Mouse (Mus musculus) liver, embryonic 11.5 days (tissue): ENCODE data around the gene Mtfp1. TPM values are rescaled to one million over a fixed set of nuclear protein-coding genes. Genes with fewer than 3 reads are reported as not detected.

Experiments used
- ATAC-seq: fragments of 200-750 bp; cut with Nextera tagmentation; replicated peaks from 2 replicates; pipeline ENCODE4 v1.8.0; 2017; ENCODE audit warnings: moderate number of reproducible peaks, mild to moderate bottlenecking, moderate TSS enrichment, moderate library complexity; ENCODE audit not compliant: low FRiP score
- DNase-seq: peaks from one replicate; pipeline ENCODE4 v3.0.0-alpha.2; 2017; ENCODE audit warnings: low spot score
- H3K27ac ChIP-seq: fragments of 300-500 bp; sonication (generic); 2 replicates; pipeline ENCODE4 v1.5.1; 2014; ENCODE audit warnings: mild to moderate bottlenecking, low read depth, low read length, control low read depth
- H3K27me3 ChIP-seq: fragments of 300-500 bp; sonication (generic); replicated peaks from 2 replicates; pipeline ENCODE4 v1.6.1; 2014; ENCODE audit warnings: low read length, mixed read lengths; ENCODE audit not compliant: control insufficient read depth, insufficient read depth
- H3K36me3 ChIP-seq: fragments of 300-500 bp; sonication (generic); 2 replicates; pipeline ENCODE4 v1.6.1; 2014; ENCODE audit warnings: mild to moderate bottlenecking, low read length, moderate library complexity, mixed read lengths; ENCODE audit not compliant: control insufficient read depth, insufficient read depth
- H3K4me1 ChIP-seq: fragments of 300-500 bp; sonication (generic); replicated peaks from 2 replicates; pipeline ENCODE4 v1.6.1; 2014; ENCODE audit warnings: low read length, mixed read lengths; ENCODE audit not compliant: control insufficient read depth, insufficient read depth
- H3K4me2 ChIP-seq: fragments of 300-500 bp; sonication (generic); 2 replicates; pipeline ENCODE4 v1.6.1; 2014; ENCODE audit warnings: mild to moderate bottlenecking, control low read depth, moderate library complexity
- H3K4me3 ChIP-seq: fragments of 300-500 bp; sonication (generic); 2 replicates; pipeline ENCODE4 v1.5.1; 2014; ENCODE audit warnings: low read depth, low read length, control low read depth
- H3K9ac ChIP-seq: fragments of 300-500 bp; sonication (generic); 2 replicates; pipeline ENCODE4 v1.6.1; 2014; ENCODE audit warnings: low read depth, low read length, control low read depth
- H3K9me3 ChIP-seq: fragments of 300-500 bp; sonication (generic); 2 replicates; pipeline ENCODE4 v1.6.1; 2016; ENCODE audit warnings: low read length, inconsistent platforms, mixed read lengths; ENCODE audit not compliant: control insufficient read depth
- WGBS: fragments of 180-500 bp; shearing (Covaris S2); extraction: QIAGEN DNeasy Blood & Tissue Kit; methylation state at CpG from one replicate; pipeline ENCODE4 v1.1.7; 2014; 5-methylcytosine and 5-hydroxymethylcytosine counted together
- polyA plus RNA-seq: library from polyadenylated mRNA; unstranded; fragments of >200 nt; fragmentation: Nextera tagmentation; extraction: Ambion mirVana; gene quantifications from 2 replicates; pipeline ENCODE4 v1.2.1, GENCODE M21; 2014

Gene Mtfp1
- polyA plus RNA-seq, 1 experiment from 2014 or later = 51.8 TPM

DNA sequence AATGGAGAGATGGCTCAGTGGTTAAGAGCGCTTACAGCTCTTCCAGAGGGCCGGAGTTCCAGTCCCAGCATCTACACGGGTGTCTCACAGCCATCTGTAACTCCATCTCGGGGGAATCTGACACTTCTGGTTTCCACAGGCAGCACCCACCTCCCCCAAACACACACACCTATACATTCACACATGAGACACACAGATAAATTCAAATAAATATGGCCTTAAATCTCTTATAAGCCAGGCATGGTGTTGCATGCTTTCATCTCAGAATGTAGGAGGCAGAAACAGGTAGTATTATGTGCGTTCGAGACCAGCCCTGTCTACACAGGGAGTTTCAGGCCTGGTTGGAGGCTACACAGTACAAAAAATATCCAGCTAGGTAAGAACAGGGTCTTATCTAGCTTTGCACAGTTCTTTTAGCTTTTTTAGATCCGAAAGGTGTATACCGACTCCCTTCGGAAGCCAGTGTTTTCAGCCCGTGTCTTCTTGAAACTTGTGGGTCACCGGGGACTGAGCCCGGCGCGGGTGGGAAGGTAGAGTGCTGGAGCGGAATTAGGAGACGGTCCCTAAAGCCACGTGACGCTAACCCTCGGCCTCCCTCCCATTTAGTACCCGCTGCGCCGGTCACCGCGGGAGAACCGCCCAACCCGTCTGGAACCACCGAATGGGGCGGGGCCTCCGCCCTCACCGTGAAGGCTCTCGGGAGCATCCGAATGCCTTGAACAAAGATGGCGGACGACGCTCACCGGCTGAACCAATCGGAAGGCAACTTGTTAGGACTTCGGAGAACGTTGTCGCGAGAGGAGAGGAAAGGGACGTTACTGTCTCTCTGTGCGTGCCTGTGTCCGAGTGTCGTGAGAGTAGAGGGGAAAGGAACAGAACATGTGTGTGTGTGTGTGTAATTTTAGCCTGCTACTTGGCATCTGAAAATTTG lies 1.1 kb upstream of the Mtfp1 start:
- 2% methylated on average over 45 of the region's 45 CpGs for WGBS
- peak overlapping the region; percentile 85 for H3K4me2 ChIP-seq
- peaks cover 18% of the 10 kb centered on the region for H3K4me1 ChIP-seq
- DNase-seq = peak; percentile 94
- H3K27me3 ChIP-seq = no peaks in the 10 kb centered on the region
- peak overlapping the region; percentile 88 for H3K9ac ChIP-seq
- H3K9me3 ChIP-seq = peaks cover 2% of the 10 kb centered on the region; the same call in 1 of the 2 replicates
- peak overlapping the region; percentile 71 for H3K4me3 ChIP-seq
- peak overlapping the region; percentile 93 for H3K27ac ChIP-seq
- ATAC-seq = peak; percentile 91
- peaks cover 16% of the 10 kb centered on the region for H3K36me3 ChIP-seq

- DNase-seq (peak; percentile 82), ATAC-seq (peak; percentile 37)
- H3K27me3 ChIP-seq = no peaks in the 10 kb centered on the region
- peaks cover 9% of the 10 kb centered on the region for H3K9me3 ChIP-seq
- peak overlapping the region; percentile 69 for H3K4me2 ChIP-seq
- H3K36me3 ChIP-seq = peaks cover 23% of the 10 kb centered on the region
- peak overlapping the region; percentile 93 for H3K27ac ChIP-seq
- H3K4me1 ChIP-seq = peaks cover 18% of the 10 kb centered on the region
- peak overlapping the region; percentile 71 for H3K4me3 ChIP-seq
- peak overlapping the region; percentile 73 for H3K9ac ChIP-seq
- 4% methylated on average over 23 of the region's 24 CpGs for WGBS
Observed at GRCm38 (mm10) chr11:4094378-4095170, 671 bp downstream of the Mtfp1 start.

- ATAC-seq (no peak), DNase-seq (no peak)
- Histone ChIP-seq H3K27me3 (no peaks in the 10 kb centered on the region), H3K36me3 (peaks cover 23% of the 10 kb centered on the region), H3K9ac (peak overlapping the region; percentile 73), H3K9me3 (peaks cover 9% of the 10 kb centered on the region), H3K4me1 (peaks cover 18% of the 10 kb centered on the region), H3K27ac (peak overlapping the region; percentile 17; the same call in 1 of the 2 replicates), H3K4me3 (peak overlapping the region; percentile 71), H3K4me2 (peak overlapping the region; percentile 69)
- WGBS = 74% methylated on average over 18 of the region's 18 CpGs
Observed at GRCm38 (mm10) chr11:4093459-4094377, 1.5 kb downstream of the Mtfp1 start.

DNA sequence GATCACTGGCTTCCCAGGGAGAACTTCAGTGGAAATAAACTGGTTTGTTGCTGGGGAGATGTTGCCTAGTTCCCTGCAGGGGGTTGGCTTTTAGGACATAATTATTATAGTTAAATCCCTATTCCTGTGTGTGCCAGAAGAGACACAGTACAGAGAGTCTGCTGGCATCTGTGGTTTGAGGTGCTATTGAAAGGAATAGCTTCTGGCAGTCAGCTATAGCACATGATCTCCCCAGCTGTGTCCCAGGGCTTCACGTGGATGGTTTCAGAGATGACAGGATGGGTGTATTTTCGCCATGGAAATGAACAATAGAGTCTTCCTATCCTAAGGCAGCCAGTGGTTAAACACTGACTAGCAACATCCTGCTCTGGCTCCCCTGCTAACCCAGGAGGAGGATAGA lies 8.0 kb downstream of the Mtfp1 start:
- Histone ChIP-seq H3K36me3 (peaks cover 17% of the 10 kb centered on the region), H3K4me1 (no peaks in the 10 kb centered on the region), H3K27ac (no peak overlapping the region), H3K9ac (no peak overlapping the region), H3K9me3 (peaks cover 9% of the 10 kb centered on the region), H3K27me3 (no peaks in the 10 kb centered on the region), H3K4me3 (no peak overlapping the region), H3K4me2 (no peak overlapping the region)
- DNase-seq (no peak), ATAC-seq (no peak)
- 61% methylated on average over 2 of the region's 2 CpGs for WGBS

- no peak for ATAC-seq
- WGBS = 71% methylated on average over 1 of the region's 1 CpGs
Observed at GRCm38 (mm10) chr11:4086246-4086645, 9.0 kb downstream of the Mtfp1 start.

GRCm38 (mm10) chr11:4083316-4084078 lies 11.7 kb downstream of the Mtfp1 start:
- Histone ChIP-seq H3K9ac (no peak overlapping the region), H3K36me3 (no peaks in the 10 kb centered on the region), H3K9me3 (no peaks in the 10 kb centered on the region), H3K27ac (no peak overlapping the region), H3K4me1 (no peaks in the 10 kb centered on the region), H3K4me3 (no peak overlapping the region), H3K4me2 (no peak overlapping the region), H3K27me3 (no peaks in the 10 kb centered on the region)
- no peak for DNase-seq
- ATAC-seq = no peak
- 30% methylated on average over 5 of the region's 5 CpGs for WGBS

More at GRCm38 (mm10) chr11:4086246-4086645, 9.0 kb downstream of the Mtfp1 start:
- Histone ChIP-seq H3K4me2 (no peak overlapping the region), H3K27me3 (no peaks in the 10 kb centered on the region), H3K36me3 (peaks cover 6% of the 10 kb centered on the region), H3K27ac (no peak overlapping the region), H3K9ac (no peak overlapping the region), H3K9me3 (peaks cover 6% of the 10 kb centered on the region), H3K4me3 (no peak overlapping the region), H3K4me1 (no peaks in the 10 kb centered on the region)
- no peak for DNase-seq

DNA sequence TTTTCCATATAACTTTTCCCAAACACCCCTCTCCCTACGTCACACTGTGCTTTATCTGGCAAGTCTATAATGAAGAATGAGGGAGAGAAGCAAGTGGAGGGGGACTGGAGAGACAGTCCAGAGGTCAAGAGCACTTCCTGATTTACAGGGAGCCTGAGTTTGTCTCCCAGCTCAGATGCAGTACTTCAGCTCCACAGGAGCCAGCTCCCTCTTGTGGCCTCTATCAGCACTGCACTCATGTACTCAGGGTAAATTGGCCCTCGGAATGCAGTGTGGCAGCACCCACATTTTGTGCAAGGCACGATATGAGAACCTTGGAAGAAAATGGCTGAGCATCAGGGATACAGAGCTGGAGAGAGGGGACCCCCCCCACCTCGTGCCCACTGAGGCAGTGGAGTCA lies 15.0 kb downstream of the Mtfp1 start:
- H3K4me1 ChIP-seq = no peaks in the 10 kb centered on the region
- DNase-seq = peak; percentile 50
- no peaks in the 10 kb centered on the region for H3K36me3 ChIP-seq
- ATAC-seq = no peak
- no peaks in the 10 kb centered on the region for H3K9me3 ChIP-seq
- 14% methylated on average over 4 of the region's 4 CpGs for WGBS
- no peak overlapping the region for H3K27ac ChIP-seq
- H3K9ac ChIP-seq = no peak overlapping the region
- no peak overlapping the region for H3K4me2 ChIP-seq
- H3K27me3 ChIP-seq = no peaks in the 10 kb centered on the region
- H3K4me3 ChIP-seq = no peak overlapping the region
